25 mouse cellular contexts compared by ENCODE assay signal in genomic region chr5:81794601-81795000, GRCm38 (mm10).
A peak's percentile ranks its signal among the peaks of the same experiment; 100 is the strongest.
DNase-seq lines count a peak whose midpoint lies in the region; ATAC-seq and TF ChIP-seq lines count a peak whose summit lies in the region.
"Had no signal": no experiment of that assay in that cellular context is flagged by ENCODE, and none has a peak within 500 bp of the region (broad histone marks: within the 10 kb centered on the region; RNA-seq: fewer than 3 reads in every experiment).

No protein-coding gene starts in this region.

- H3K9ac ChIP-seq in hindbrain, embryonic 13.5 days: no peak overlapping the region
- H3K9ac ChIP-seq in hindbrain, embryonic 14.5 days: no peak overlapping the region
- H3K9ac ChIP-seq in neural tube, embryonic 11.5 days (ENCODE audit: low read length): no peak overlapping the region
- no peak overlapping the region for H3K9ac ChIP-seq in ES-Bruce4 (ENCODE audit: low read depth, poor library complexity, severe bottlenecking)
- H3K9ac ChIP-seq in midbrain, postnatal 0 days (replicated peaks; ENCODE audit: low read length, poor library complexity, severe bottlenecking): no peak overlapping the region
- H3K9ac ChIP-seq: embryonic facial prominence, embryonic 13.5 days; forebrain, embryonic 13.5 days; liver, embryonic 15.5 days; lung, embryonic 15.5 days; neural tube, embryonic 13.5 days had no signal

- TF ChIP-seq POLR2A in ES-Bruce4 (IDR thresholded peaks at IDR 0.05; ENCODE audit: insufficient read depth, low read length): no peak

- DNase-seq in hindbrain, embryonic 14.5 days (ENCODE audit: low spot score): no peak
- DNase-seq in neural tube, embryonic 11.5 days (ENCODE audit: low spot score): no peak
- no peak for DNase-seq in neural tube, embryonic 10.5 days (ENCODE audit: extremely low spot score, low spot score)
- no peak for DNase-seq in midbrain, postnatal 0 days (ENCODE audit: low spot score)
- no peak for DNase-seq in ovary, postnatal 14 days (ENCODE audit: low spot score)
- DNase-seq: adrenal gland, postnatal 36 days; cerebellum, adult 9-10 months; gastrocnemius, adult 2 months; kidney, adult 9 months; liver; lung, postnatal 36 days; right cerebral cortex, adult 18-20 months; thymus, postnatal 14 days had no signal

- TF ChIP-seq CTCF in ES-Bruce4 (IDR thresholded peaks at IDR 0.05; ENCODE audit: low read depth, low read length): no peak
- no peak for TF ChIP-seq CTCF in midbrain, postnatal 0 days (IDR thresholded peaks at IDR 0.05)

- H3K4me1 ChIP-seq in hindbrain, embryonic 13.5 days (replicated peaks): no peaks in the 10 kb centered on the region
- no peaks in the 10 kb centered on the region for H3K4me1 ChIP-seq in hindbrain, embryonic 14.5 days (replicated peaks; ENCODE audit: control insufficient read depth, insufficient read depth, low read length)
- H3K4me1 ChIP-seq in neural tube, embryonic 11.5 days (ENCODE audit: control insufficient read depth, insufficient read depth, low read length): no peaks in the 10 kb centered on the region
- no peaks in the 10 kb centered on the region for H3K4me1 ChIP-seq in ES-Bruce4 (ENCODE audit: control insufficient read depth, insufficient read depth, low read length)
- H3K4me1 ChIP-seq in midbrain, postnatal 0 days (ENCODE audit: insufficient read depth, low read length): no peaks in the 10 kb centered on the region
- H3K4me1 ChIP-seq: embryonic facial prominence, embryonic 13.5 days; forebrain, embryonic 13.5 days; heart, embryonic 10.5 days; limb, embryonic 10.5 days; liver, embryonic 15.5 days; lung, embryonic 15.5 days; megakaryocyte, embryonic 14.5 days; neural tube, embryonic 13.5 days had no signal

- H3K4me2 ChIP-seq in hindbrain, embryonic 13.5 days: no peak overlapping the region
- H3K4me2 ChIP-seq in hindbrain, embryonic 14.5 days (replicated peaks): no peak overlapping the region
- no peak overlapping the region for H3K4me2 ChIP-seq in neural tube, embryonic 11.5 days (ENCODE audit: low read depth)
- H3K4me2 ChIP-seq in midbrain, postnatal 0 days (ENCODE audit: low read depth, low read length, poor library complexity, severe bottlenecking): no peak overlapping the region
- H3K4me2 ChIP-seq: embryonic facial prominence, embryonic 13.5 days; forebrain, embryonic 13.5 days; liver, embryonic 15.5 days; lung, embryonic 15.5 days; neural tube, embryonic 13.5 days had no signal

- TF ChIP-seq EP300 in ES-Bruce4 (IDR thresholded peaks at IDR 0.05; ENCODE audit: insufficient read depth, low read depth, low read length): no peak

- peaks cover 14% of the 10 kb centered on the region for H3K36me3 ChIP-seq in hindbrain, embryonic 13.5 days
- H3K36me3 ChIP-seq in hindbrain, embryonic 14.5 days (replicated peaks; ENCODE audit: control insufficient read depth, insufficient read depth): peaks cover 9% of the 10 kb centered on the region
- no peaks in the 10 kb centered on the region for H3K36me3 ChIP-seq in neural tube, embryonic 11.5 days (ENCODE audit: control insufficient read depth, insufficient read depth, low read length)
- H3K36me3 ChIP-seq in ES-Bruce4 (ENCODE audit: control insufficient read depth, insufficient read depth, low read length, poor library complexity, severe bottlenecking): no peaks in the 10 kb centered on the region
- peaks cover 9% of the 10 kb centered on the region for H3K36me3 ChIP-seq in midbrain, postnatal 0 days (ENCODE audit: insufficient read depth, low read length)
- H3K36me3 ChIP-seq: liver, embryonic 15.5 days; lung, embryonic 15.5 days had no signal

- no peak overlapping the region for H3K4me3 ChIP-seq in hindbrain, embryonic 13.5 days
- H3K4me3 ChIP-seq in hindbrain, embryonic 14.5 days (replicated peaks; ENCODE audit: low read length): no peak overlapping the region
- H3K4me3 ChIP-seq in neural tube, embryonic 11.5 days (ENCODE audit: low read depth, low read length): no peak overlapping the region
- peak overlapping the region; percentile 27 for H3K4me3 ChIP-seq in ES-Bruce4 (ENCODE audit: low read depth, low read length)
- H3K4me3 ChIP-seq in midbrain, postnatal 0 days (ENCODE audit: low read depth, low read length): no peak overlapping the region
- H3K4me3 ChIP-seq: embryonic facial prominence, embryonic 13.5 days; erythroblast, embryonic 14.5 days; forebrain, embryonic 13.5 days; gastrocnemius, adult 2 months; heart, embryonic 10.5 days; limb, embryonic 10.5 days; liver, embryonic 15.5 days; lung, embryonic 15.5 days; megakaryocyte, embryonic 14.5 days; neural tube, embryonic 13.5 days had no signal

- H3K27ac ChIP-seq in hindbrain, embryonic 13.5 days: no peak overlapping the region
- H3K27ac ChIP-seq in hindbrain, embryonic 14.5 days: no peak overlapping the region
- no peak overlapping the region for H3K27ac ChIP-seq in neural tube, embryonic 11.5 days (ENCODE audit: low read depth, low read length)
- H3K27ac ChIP-seq in ES-Bruce4 (ENCODE audit: insufficient read depth, low read length): no peak overlapping the region
- no peak overlapping the region for H3K27ac ChIP-seq in midbrain, postnatal 0 days (ENCODE audit: low read depth, low read length)
- H3K27ac ChIP-seq: embryonic facial prominence, embryonic 13.5 days; forebrain, embryonic 13.5 days; gastrocnemius, adult 2 months; heart, embryonic 10.5 days; limb, embryonic 10.5 days; liver, embryonic 15.5 days; lung, embryonic 15.5 days; neural tube, embryonic 13.5 days had no signal

- H3K9me3 ChIP-seq in hindbrain, embryonic 13.5 days: peaks cover 5% of the 10 kb centered on the region; the same call in 1 of the 2 replicates
- peaks cover 5% of the 10 kb centered on the region; the same call in 1 of the 2 replicates for H3K9me3 ChIP-seq in hindbrain, embryonic 14.5 days (ENCODE audit: control insufficient read depth, low read length)
- no peaks in the 10 kb centered on the region for H3K9me3 ChIP-seq in neural tube, embryonic 11.5 days (ENCODE audit: control insufficient read depth, low read length)
- H3K9me3 ChIP-seq in ES-Bruce4 (replicated peaks; ENCODE audit: control insufficient read depth, insufficient read depth, low read length, poor library complexity, severe bottlenecking): no peaks in the 10 kb centered on the region
- no peaks in the 10 kb centered on the region for H3K9me3 ChIP-seq in midbrain, postnatal 0 days (ENCODE audit: low read length)
- H3K9me3 ChIP-seq: embryonic facial prominence, embryonic 13.5 days; forebrain, embryonic 13.5 days; heart, embryonic 10.5 days; limb, embryonic 10.5 days; liver, embryonic 15.5 days; lung, embryonic 15.5 days; neural tube, embryonic 13.5 days had no signal

- no peaks in the 10 kb centered on the region for H3K27me3 ChIP-seq in hindbrain, embryonic 13.5 days
- H3K27me3 ChIP-seq in hindbrain, embryonic 14.5 days (ENCODE audit: control insufficient read depth, insufficient read depth, low read length): no peaks in the 10 kb centered on the region
- H3K27me3 ChIP-seq in neural tube, embryonic 11.5 days (ENCODE audit: control insufficient read depth, insufficient read depth, low read length): no peaks in the 10 kb centered on the region
- H3K27me3 ChIP-seq in ES-Bruce4 (ENCODE audit: control insufficient read depth, insufficient read depth, low read length, poor library complexity, severe bottlenecking): no peaks in the 10 kb centered on the region
- H3K27me3 ChIP-seq in midbrain, postnatal 0 days (ENCODE audit: insufficient read depth, low read length): no peaks in the 10 kb centered on the region
- H3K27me3 ChIP-seq: embryonic facial prominence, embryonic 13.5 days; forebrain, embryonic 13.5 days; liver, embryonic 15.5 days; lung, embryonic 15.5 days; megakaryocyte, embryonic 14.5 days; neural tube, embryonic 13.5 days had no signal

- 87% methylated on average over 24 of the region's 24 CpGs for WGBS in hindbrain, embryonic 13.5 days
- 89% methylated on average over 24 of the region's 24 CpGs for WGBS in hindbrain, embryonic 14.5 days
- whole genome bisulfite sequencing in neural tube, embryonic 11.5 days: 89% methylated on average over 24 of the region's 24 CpGs
- WGBS in midbrain, postnatal 0 days: 94% methylated on average over 24 of the region's 24 CpGs

- 0 out of 2 replicates have a peak, but pooled peaks have one; percentile 10 for ATAC-seq in hindbrain, embryonic 13.5 days (ENCODE audit: low FRiP score)
- ATAC-seq in hindbrain, embryonic 14.5 days (ENCODE audit: low FRiP score): no peak
- peak; percentile 31; the same call in 1 of the 2 replicates for ATAC-seq in neural tube, embryonic 11.5 days (ENCODE audit: insufficient read depth, low FRiP score, low TSS enrichment)
- 0 out of 2 replicates have a peak, but pooled peaks have one; percentile 23 for ATAC-seq in midbrain, postnatal 0 days (ENCODE audit: low FRiP score)
- ATAC-seq: intestine, embryonic 16.5 days had no signal
